Mouse (Mus musculus): Measurements from ENCODE around the gene Rab11a. TPM values are rescaled to one million over a fixed set of nuclear protein-coding genes. Genes with fewer than 3 reads are reported as not detected.

Rab11a gene
- polyA plus RNA-seq, 1 experiment from 2014 or later = 680 TPM

GRCm38 (mm10) chr9:64774411-64774811, 36.9 kb upstream of the Rab11a start:
- H3K27ac ChIP-seq (ENCODE audit: low read length) = no peak overlapping the region
- H3K27me3 ChIP-seq (ENCODE audit: insufficient read depth, low read length) = no peaks in the 10 kb centered on the region; the same call in 1 of the 2 replicates
- no peak for ATAC-seq (ENCODE audit: low FRiP score, low TSS enrichment)
- H3K36me3 ChIP-seq (ENCODE audit: insufficient read depth, low read length) = no peaks in the 10 kb centered on the region
- 0 out of 2 replicates have a peak overlapping the region, but pooled peaks have one; percentile 6 for H3K9ac ChIP-seq (replicated peaks; ENCODE audit: low read length)
- H3K9me3 ChIP-seq (ENCODE audit: low read length) = peaks cover 7% of the 10 kb centered on the region; the same call in 1 of the 2 replicates
- peaks cover 6% of the 10 kb centered on the region; the same call in 1 of the 2 replicates for H3K4me1 ChIP-seq (ENCODE audit: insufficient read depth, low read length)
- H3K4me3 ChIP-seq (ENCODE audit: low read length) = no peak overlapping the region
- H3K4me2 ChIP-seq (replicated peaks; ENCODE audit: low read depth, low read length) = no peak overlapping the region
- 32% methylated on average over 5 of the region's 5 CpGs for WGBS

GRCm38 (mm10) chr9:64773936-64774335, 36.4 kb upstream of the Rab11a start:
- no peak overlapping the region for H3K4me2 ChIP-seq (replicated peaks; ENCODE audit: low read depth, low read length)
- WGBS = 53% methylated on average over 4 of the region's 4 CpGs
- no peak overlapping the region for H3K27ac ChIP-seq (ENCODE audit: low read length)
- no peaks in the 10 kb centered on the region; the same call in 1 of the 2 replicates for H3K27me3 ChIP-seq (ENCODE audit: insufficient read depth, low read length)
- no peak overlapping the region for H3K4me3 ChIP-seq (ENCODE audit: low read length)
- H3K9ac ChIP-seq (replicated peaks; ENCODE audit: low read length) = no peak overlapping the region
- no peak for ATAC-seq (ENCODE audit: low FRiP score, low TSS enrichment)
- H3K4me1 ChIP-seq (ENCODE audit: insufficient read depth, low read length) = peaks cover 6% of the 10 kb centered on the region; the same call in 1 of the 2 replicates
- H3K36me3 ChIP-seq (ENCODE audit: insufficient read depth, low read length) = no peaks in the 10 kb centered on the region
- peaks cover 7% of the 10 kb centered on the region; the same call in 1 of the 2 replicates for H3K9me3 ChIP-seq (ENCODE audit: low read length)

- H3K4me2 ChIP-seq (replicated peaks; ENCODE audit: low read depth, low read length) = no peak overlapping the region
- H3K27ac ChIP-seq (ENCODE audit: low read length) = no peak overlapping the region
- H3K9me3 ChIP-seq (ENCODE audit: low read length) = peaks cover 7% of the 10 kb centered on the region; the same call in 1 of the 2 replicates
- no peaks in the 10 kb centered on the region for H3K36me3 ChIP-seq (ENCODE audit: insufficient read depth, low read length)
- H3K27me3 ChIP-seq (ENCODE audit: insufficient read depth, low read length) = no peaks in the 10 kb centered on the region; the same call in 1 of the 2 replicates
- no peak overlapping the region for H3K9ac ChIP-seq (replicated peaks; ENCODE audit: low read length)
- WGBS = 60% methylated on average over 8 of the region's 8 CpGs
- peaks cover 6% of the 10 kb centered on the region; the same call in 1 of the 2 replicates for H3K4me1 ChIP-seq (ENCODE audit: insufficient read depth, low read length)
- H3K4me3 ChIP-seq (ENCODE audit: low read length) = no peak overlapping the region
- no peak for ATAC-seq (ENCODE audit: low FRiP score, low TSS enrichment)
These were observed 35.7 kb upstream of the Rab11a start for GRCm38 (mm10) chr9:64773254-64773653.

- no peak overlapping the region for H3K4me3 ChIP-seq (ENCODE audit: low read length)
- H3K9ac ChIP-seq (replicated peaks; ENCODE audit: low read length) = no peak overlapping the region
- ATAC-seq (ENCODE audit: low FRiP score, low TSS enrichment) = no peak
- no peaks in the 10 kb centered on the region for H3K36me3 ChIP-seq (ENCODE audit: insufficient read depth, low read length)
- no peak overlapping the region for H3K4me2 ChIP-seq (replicated peaks; ENCODE audit: low read depth, low read length)
- no peaks in the 10 kb centered on the region; the same call in 1 of the 2 replicates for H3K27me3 ChIP-seq (ENCODE audit: insufficient read depth, low read length)
- H3K27ac ChIP-seq (ENCODE audit: low read length) = no peak overlapping the region
- 65% methylated on average over 5 of the region's 5 CpGs for WGBS
- peaks cover 8% of the 10 kb centered on the region; the same call in 1 of the 2 replicates for H3K9me3 ChIP-seq (ENCODE audit: low read length)
- peaks cover 6% of the 10 kb centered on the region; the same call in 1 of the 2 replicates for H3K4me1 ChIP-seq (ENCODE audit: insufficient read depth, low read length)
These were observed 33.7 kb upstream of the Rab11a start for GRCm38 (mm10) chr9:64771236-64771635.

- no peak for ATAC-seq (ENCODE audit: low FRiP score, low TSS enrichment)
- H3K27ac ChIP-seq (ENCODE audit: low read length) = no peak overlapping the region
- H3K9me3 ChIP-seq (ENCODE audit: low read length) = peaks cover 9% of the 10 kb centered on the region; the same call in 1 of the 2 replicates
- no peaks in the 10 kb centered on the region; the same call in 1 of the 2 replicates for H3K27me3 ChIP-seq (ENCODE audit: insufficient read depth, low read length)
- peaks cover 6% of the 10 kb centered on the region; the same call in 1 of the 2 replicates for H3K4me1 ChIP-seq (ENCODE audit: insufficient read depth, low read length)
- WGBS = 84% methylated on average over 5 of the region's 5 CpGs
- no peaks in the 10 kb centered on the region for H3K36me3 ChIP-seq (ENCODE audit: insufficient read depth, low read length)
- H3K9ac ChIP-seq (replicated peaks; ENCODE audit: low read length) = no peak overlapping the region
- no peak overlapping the region for H3K4me3 ChIP-seq (ENCODE audit: low read length)
- H3K4me2 ChIP-seq (replicated peaks; ENCODE audit: low read depth, low read length) = no peak overlapping the region
These were observed 32.9 kb upstream of the Rab11a start for GRCm38 (mm10) chr9:64770411-64770849.

- peaks cover 6% of the 10 kb centered on the region; the same call in 1 of the 2 replicates for H3K4me1 ChIP-seq (ENCODE audit: insufficient read depth, low read length)
- no peak for ATAC-seq (ENCODE audit: low FRiP score, low TSS enrichment)
- no peaks in the 10 kb centered on the region; the same call in 1 of the 2 replicates for H3K27me3 ChIP-seq (ENCODE audit: insufficient read depth, low read length)
- H3K9me3 ChIP-seq (ENCODE audit: low read length) = peaks cover 9% of the 10 kb centered on the region; the same call in 1 of the 2 replicates
- no peak overlapping the region for H3K4me3 ChIP-seq (ENCODE audit: low read length)
- H3K27ac ChIP-seq (ENCODE audit: low read length) = no peak overlapping the region
- WGBS = 88% methylated on average over 6 of the region's 6 CpGs
- H3K4me2 ChIP-seq (replicated peaks; ENCODE audit: low read depth, low read length) = no peak overlapping the region
- H3K9ac ChIP-seq (replicated peaks; ENCODE audit: low read length) = no peak overlapping the region
- no peaks in the 10 kb centered on the region for H3K36me3 ChIP-seq (ENCODE audit: insufficient read depth, low read length)
These were observed 32.4 kb upstream of the Rab11a start for GRCm38 (mm10) chr9:64769911-64770310.

- H3K9ac ChIP-seq (replicated peaks; ENCODE audit: low read length) = no peak overlapping the region
- H3K36me3 ChIP-seq (ENCODE audit: insufficient read depth, low read length) = no peaks in the 10 kb centered on the region
- peaks cover 1% of the 10 kb centered on the region; the same call in 1 of the 2 replicates for H3K4me1 ChIP-seq (ENCODE audit: insufficient read depth, low read length)
- 64% methylated on average over 9 of the region's 9 CpGs for WGBS
- H3K27me3 ChIP-seq (ENCODE audit: insufficient read depth, low read length) = no peaks in the 10 kb centered on the region; the same call in 1 of the 2 replicates
- H3K4me2 ChIP-seq (replicated peaks; ENCODE audit: low read depth, low read length) = no peak overlapping the region
- no peak overlapping the region for H3K27ac ChIP-seq (ENCODE audit: low read length)
- no peak for ATAC-seq (ENCODE audit: low FRiP score, low TSS enrichment)
- H3K4me3 ChIP-seq (ENCODE audit: low read length) = no peak overlapping the region
- H3K9me3 ChIP-seq (ENCODE audit: low read length) = peaks cover 9% of the 10 kb centered on the region; the same call in 1 of the 2 replicates
These were observed 31.6 kb upstream of the Rab11a start for GRCm38 (mm10) chr9:64769066-64769695.

- Histone ChIP-seq H3K4me3 (ENCODE audit: low read length) (no peak overlapping the region), H3K27me3 (ENCODE audit: insufficient read depth, low read length) (no peaks in the 10 kb centered on the region; the same call in 1 of the 2 replicates), H3K9me3 (ENCODE audit: low read length) (peaks cover 9% of the 10 kb centered on the region; the same call in 1 of the 2 replicates), H3K9ac (replicated peaks; ENCODE audit: low read length) (no peak overlapping the region), H3K4me2 (replicated peaks; ENCODE audit: low read depth, low read length) (no peak overlapping the region), H3K36me3 (ENCODE audit: insufficient read depth, low read length) (no peaks in the 10 kb centered on the region), H3K4me1 (ENCODE audit: insufficient read depth, low read length) (no peaks in the 10 kb centered on the region), H3K27ac (ENCODE audit: low read length) (no peak overlapping the region)
- ATAC-seq (ENCODE audit: low FRiP score, low TSS enrichment) = no peak
- 54% methylated on average over 1 of the region's 1 CpGs for WGBS
These were observed 30.2 kb upstream of the Rab11a start for GRCm38 (mm10) chr9:64767796-64768195.

- H3K4me2 ChIP-seq (replicated peaks; ENCODE audit: low read depth, low read length) = no peak overlapping the region
- no peak for ATAC-seq (ENCODE audit: low FRiP score, low TSS enrichment)
- H3K4me3 ChIP-seq (ENCODE audit: low read length) = no peak overlapping the region
- H3K36me3 ChIP-seq (ENCODE audit: insufficient read depth, low read length) = no peaks in the 10 kb centered on the region
- H3K9ac ChIP-seq (replicated peaks; ENCODE audit: low read length) = no peak overlapping the region
- H3K27ac ChIP-seq (ENCODE audit: low read length) = no peak overlapping the region
- no peaks in the 10 kb centered on the region for H3K27me3 ChIP-seq (ENCODE audit: insufficient read depth, low read length)
- H3K9me3 ChIP-seq (ENCODE audit: low read length) = 0 out of 2 replicates have a peak, but pooled peaks cover 2% of the 10 kb centered on the region
- no peaks in the 10 kb centered on the region for H3K4me1 ChIP-seq (ENCODE audit: insufficient read depth, low read length)
- 89% methylated on average over 3 of the region's 3 CpGs for WGBS
These were observed 28.6 kb upstream of the Rab11a start for GRCm38 (mm10) chr9:64766136-64766535.

- Histone ChIP-seq H3K27me3 (ENCODE audit: insufficient read depth, low read length) (no peaks in the 10 kb centered on the region), H3K9me3 (ENCODE audit: low read length) (0 out of 2 replicates have a peak, but pooled peaks cover 2% of the 10 kb centered on the region), H3K4me1 (ENCODE audit: insufficient read depth, low read length) (no peaks in the 10 kb centered on the region), H3K9ac (replicated peaks; ENCODE audit: low read length) (no peak overlapping the region), H3K36me3 (ENCODE audit: insufficient read depth, low read length) (no peaks in the 10 kb centered on the region), H3K4me2 (replicated peaks; ENCODE audit: low read depth, low read length) (no peak overlapping the region), H3K4me3 (ENCODE audit: low read length) (no peak overlapping the region), H3K27ac (ENCODE audit: low read length) (no peak overlapping the region)
- ATAC-seq (ENCODE audit: low FRiP score, low TSS enrichment) = no peak
- 82% methylated on average over 2 of the region's 2 CpGs for WGBS
These were observed 27.3 kb upstream of the Rab11a start for GRCm38 (mm10) chr9:64764824-64765223.

Data from kidney, embryonic 16.5 days (tissue).